Mouse (Mus musculus) heart, postnatal 25 days (tissue): Measurements from ENCODE around the gene Map2k5. TPM values are rescaled to one million over a fixed set of nuclear protein-coding genes. Genes with fewer than 3 reads are reported as not detected.

Source experiments
- DNase-seq: peaks from one replicate; pipeline ENCODE4 v3.0.0; 2022; ENCODE audit warnings: low spot score
- intact Hi-C: fragments of 180-260 bp; cut with DNase I; formaldehyde crosslinking; loops from one replicate; pipeline ENCODE4 v1.15.1; 2025
- total RNA-seq, 2 experiments: library from RNA; stranded (reverse); gene quantifications; 2 replicates each; pipeline ENCODE4 v1.2.3; 2021

Map2k5 gene
- total RNA-seq, 2 experiments from 2014 or later: 18.7 to 19.8 TPM

- intact Hi-C loops: no loop called here
- DNase-seq: no peak
These were observed 180.4 kb downstream of the Map2k5 start for GRCm38 (mm10) chr9:63197252-63197651.

GRCm38 (mm10) chr9:63196114-63196682, 181.5 kb downstream of the Map2k5 start:
- DNase-seq: no peak
- intact Hi-C loops: no loop called here

GRCm38 (mm10) chr9:63195523-63195922, 182.2 kb downstream of the Map2k5 start:
- intact Hi-C loops: no loop called here
- no peak for DNase-seq

- intact Hi-C loops: no loop called here
- no peak for DNase-seq
These were observed 182.9 kb downstream of the Map2k5 start for GRCm38 (mm10) chr9:63194791-63195190.

- DNase-seq: no peak
- intact Hi-C loops: no loop called here
These were observed 184.9 kb downstream of the Map2k5 start for GRCm38 (mm10) chr9:63192809-63193208.

- intact Hi-C loops: no loop called here
- no peak for DNase-seq
These were observed 190.4 kb downstream of the Map2k5 start for GRCm38 (mm10) chr9:63187310-63187709.

- intact Hi-C loops: no loop called here
- DNase-seq: no peak
These were observed 192.5 kb downstream of the Map2k5 start for GRCm38 (mm10) chr9:63185249-63185648.

- no peak for DNase-seq
- intact Hi-C loops: no loop called here
These were observed 193.8 kb downstream of the Map2k5 start for GRCm38 (mm10) chr9:63183864-63184263.

- DNase-seq: no peak
- intact Hi-C loops: no loop called here
These were observed 195.3 kb downstream of the Map2k5 start for GRCm38 (mm10) chr9:63182306-63182960.

- no peak for DNase-seq
- intact Hi-C loops: no loop called here
These were observed 196.1 kb downstream of the Map2k5 start for GRCm38 (mm10) chr9:63181337-63182178.

- intact Hi-C loops: no loop called here
- DNase-seq: no peak
These were observed 199.4 kb downstream of the Map2k5 start for GRCm38 (mm10) chr9:63178296-63178695.

- no peak for DNase-seq
- intact Hi-C loops: no loop called here
These were observed 203.5 kb downstream of the Map2k5 start for GRCm38 (mm10) chr9:63174001-63174721.

- no peak for DNase-seq
- intact Hi-C loops: no loop called here
These were observed 205.8 kb downstream of the Map2k5 start for GRCm38 (mm10) chr9:63171951-63172350.

- no peak for DNase-seq
- intact Hi-C loops: no loop called here
These were observed 208.6 kb downstream of the Map2k5 start for GRCm38 (mm10) chr9:63169127-63169526.

- DNase-seq: no peak
- intact Hi-C loops: no loop called here
These were observed 212.6 kb downstream of the Map2k5 start for GRCm38 (mm10) chr9:63165070-63165469.

GRCm38 (mm10) chr9:63163756-63164155, 213.9 kb downstream of the Map2k5 start:
- intact Hi-C loops: no loop called here
- DNase-seq: no peak

GRCm38 (mm10) chr9:63151949-63152348, 225.8 kb downstream of the Map2k5 start:
- DNase-seq: no peak
- intact Hi-C loops: no loop called here

GRCm38 (mm10) chr9:63151072-63151870, 226.4 kb downstream of the Map2k5 start:
- intact Hi-C loops: no loop called here
- DNase-seq: no peak

GRCm38 (mm10) chr9:63150086-63150800, 227.5 kb downstream of the Map2k5 start:
- DNase-seq: no peak
- intact Hi-C loops: no loop called here
